7 mouse cellular contexts compared by ENCODE assay signal in genomic region chr5:51567659-51568058, GRCm38 (mm10). TPM values are rescaled to one million over a fixed set of nuclear protein-coding genes. Genes with fewer than 3 reads are reported as not detected.
DNase-seq lines count a peak whose midpoint lies in the region; ATAC-seq and TF ChIP-seq lines count a peak whose summit lies in the region.

Ppargc1a (minus strand) TSS chr5:51567726.

- H3K27ac ChIP-seq in gastrocnemius, adult 2 months, result peak within 1 kb of the TSS; percentile 79

- peak within 1 kb of the TSS; percentile 53 for H3K4me3 ChIP-seq in gastrocnemius, adult 2 months
- H3K4me3 ChIP-seq in myocyte, result no peak within 1 kb of the TSS

- no peak for TF ChIP-seq CTCF in gastrocnemius, adult 2 months (IDR thresholded peaks at IDR 0.05)

- peak within 1 kb of the TSS; percentile 57 for H3K4me2 ChIP-seq in myocyte (ENCODE audit: low read depth)

- no peak for TF ChIP-seq POLR2A in myocyte (IDR thresholded peaks at IDR 0.05; ENCODE audit: insufficient read length, low read depth)

- H3K36me3 ChIP-seq in myocyte (ENCODE audit: control insufficient read depth, insufficient read depth), result no peaks in the 10 kb centered on the region

- no peak within 1 kb of the TSS for H3ac ChIP-seq in myocyte (ENCODE audit: control insufficient read depth, insufficient read length)

- H3K79me2 ChIP-seq in myocyte (ENCODE audit: control insufficient read depth, insufficient read depth), result no peaks in the 10 kb centered on the region

- intact Hi-C loops in gastrocnemius, adult 2 months (cut with DNase I), result loop anchor here (5.0 to 10.0 kb wide), 2 partner anchors 35 to 337 kb away; no protein-coding TSS in a partner anchor
- intact Hi-C loops in heart, postnatal 36 days (cut with DNase I), result loop anchor here (2.0 kb wide), 1 partner anchor 23 kb away; no protein-coding TSS in a partner anchor

- H3K27me3 ChIP-seq in myocyte (ENCODE audit: control insufficient read depth, insufficient read depth, insufficient read length), result no peaks in the 10 kb centered on the region

- ATAC-seq in megakaryocyte-erythroid progenitor cell, adult 5-6 weeks (replicated peaks; ENCODE audit: low FRiP score, low TSS enrichment, poor library complexity, severe bottlenecking), result no peak

- DNase-seq in layer of hippocampus, adult 8-10 months (ENCODE audit: low spot score in 2 of 2), result no peak
- DNase-seq in layer of hippocampus, adult 9-11 months, result no peak
- peak; percentile 49 for DNase-seq in gastrocnemius, adult 2 months
- no peak for DNase-seq in heart, postnatal 36 days
- DNase-seq in cerebellum, adult 11-12 months, result no peak

TF ChIP-seq in myocyte, 11 proteins besides CTCF, POLR2A, EP300 and RAD21:
- TF ChIP-seq POLR2AphosphoS2 (IDR thresholded peaks at IDR 0.05; ENCODE audit: insufficient read length, low read depth), result no peak
- TF ChIP-seq MYOG (IDR thresholded peaks at IDR 0.05; ENCODE audit: control insufficient read depth in 1 of 3, insufficient read depth in 1 of 3, insufficient read length in 2 of 3, low read depth in 2 of 3), result peak in 1 of 3 experiments; percentile 12
- TF ChIP-seq MYOD1 (IDR thresholded peaks at IDR 0.05; ENCODE audit: control insufficient read depth in 1 of 3, insufficient read length in 2 of 3, low read depth in 2 of 3), result peak in 2 of 3 experiments; percentile 39 to 61

RNA-seq across cellular contexts. Expression of gene Ppargc1a, which starts in this region (rescaled TPM):
- total RNA-seq in layer of hippocampus, adult 8-10 months (2022), result 10 to 100 TPM; 41.9 to 55.3 (median 50.2) TPM
- total RNA-seq in gastrocnemius, adult 2 months (2021), result 10 to 100 TPM; 34.5 to 69.7 TPM
- total RNA-seq in heart, postnatal 36 days (2021), result 100 to 1,000 TPM in 1 of 2 experiments, 10 to 100 TPM in 1; 96.2 to 152 TPM
- 2.1 TPM for polyA plus RNA-seq in myocyte (2012; fragmentation: generic; extraction: Trizol)
- not detected in 2 replicates for total RNA-seq in megakaryocyte-erythroid progenitor cell, adult 5-6 weeks (2014; fragmentation: Nextera tagmentation)
- not detected in 2 replicates for total RNA-seq in megakaryocyte-erythroid progenitor cell, adult 5-6 weeks (2017)

Comparison
In these comparisons a context has a peak if more than half of its experiments do, and no peak if none do; other contexts are left out.
1. RNA of gene Ppargc1a (total RNA-seq): 96.2 to 152 TPM in heart, postnatal 36 days, 34.5 to 69.7 TPM in gastrocnemius, adult 2 months and 41.9 to 55.3 TPM in layer of hippocampus, adult 8-10 months; not detected in megakaryocyte-erythroid progenitor cell, adult 5-6 weeks; every median in the first group is over 10 times any median in the second.